Mouse (Mus musculus) retina, adult 2 months (tissue): Measurements from ENCODE around the gene Nelfb.

Source experiments
- DNase-seq: peaks from one replicate; pipeline ENCODE4 v3.0.0-alpha.2; 2012; ENCODE audit warnings: low read depth, low spot score

The Nelfb gene

GRCm38 (mm10) chr2:25230581-25230980 is 19.3 kb upstream of the Nelfb start:
- no peak for DNase-seq

- DNase-seq: no peak
Measured at GRCm38 (mm10) chr2:25229582-25229981, 18.3 kb upstream of the Nelfb start.

GRCm38 (mm10) chr2:25228995-25229530 is 17.8 kb upstream of the Nelfb start:
- no peak for DNase-seq

- peak; percentile 61 for DNase-seq
Measured at GRCm38 (mm10) chr2:25228431-25228889, 17.2 kb upstream of the Nelfb start.

- no peak for DNase-seq
Measured at GRCm38 (mm10) chr2:25227406-25227805, 16.1 kb upstream of the Nelfb start.

GRCm38 (mm10) chr2:25226864-25227263 is 15.6 kb upstream of the Nelfb start:
- no peak for DNase-seq

- DNase-seq: no peak
Measured at GRCm38 (mm10) chr2:25225811-25226379, 14.6 kb upstream of the Nelfb start.

- peak; percentile 99 for DNase-seq
Measured at GRCm38 (mm10) chr2:25224766-25225752, 13.8 kb upstream of the Nelfb start.

GRCm38 (mm10) chr2:25224492-25224765 is 13.1 kb upstream of the Nelfb start, which contains the start of gene Tubb4b:
TSS of gene Tubb4b (minus strand) at chr2:25224702.
- no peak for DNase-seq

- DNase-seq: peak; percentile 33
Measured at GRCm38 (mm10) chr2:25223681-25224491, 12.6 kb upstream of the Nelfb start.

- no peak for DNase-seq
Measured at GRCm38 (mm10) chr2:25221331-25221772, 10.1 kb upstream of the Nelfb start.

- no peak for DNase-seq
Measured at GRCm38 (mm10) chr2:25218445-25218844, 7.2 kb upstream of the Nelfb start, which contains the start of gene Fam166a. TSS of gene Fam166a (plus strand) at chr2:25218745.

GRCm38 (mm10) chr2:25217666-25218065 is 6.4 kb upstream of the Nelfb start:
- no peak for DNase-seq

- no peak for DNase-seq
Measured at GRCm38 (mm10) chr2:25214444-25214843, 3.2 kb upstream of the Nelfb start, which contains the start of gene Stpg3. TSS of gene Stpg3 (minus strand) at chr2:25214637.

GRCm38 (mm10) chr2:25213266-25213865 is 2.1 kb upstream of the Nelfb start:
- DNase-seq: no peak

GRCm38 (mm10) chr2:25210686-25211085 is 603 bp downstream of the Nelfb start:
- DNase-seq: no peak

- no peak for DNase-seq
Measured at GRCm38 (mm10) chr2:25207593-25207992, 3.7 kb downstream of the Nelfb start.

- no peak for DNase-seq
Measured at GRCm38 (mm10) chr2:25203631-25204214, 7.6 kb downstream of the Nelfb start.

GRCm38 (mm10) chr2:25200631-25201030 is 10.7 kb downstream of the Nelfb start:
- DNase-seq: no peak

- no peak for DNase-seq
Measured at GRCm38 (mm10) chr2:25197946-25198345, 13.3 kb downstream of the Nelfb start.

- DNase-seq: no peak
Measured at GRCm38 (mm10) chr2:25197191-25197590, 14.1 kb downstream of the Nelfb start.
